Mouse (Mus musculus) neural tube, embryonic 13.5 days (tissue): ENCODE data around the gene Eif3l. TPM values are rescaled to one million over a fixed set of nuclear protein-coding genes. Genes with fewer than 3 reads are reported as not detected.

Source experiments
- polyA plus RNA-seq: library from polyadenylated mRNA; unstranded; fragments of >200 nt; fragmentation: Nextera tagmentation; extraction: Ambion mirVana; gene quantifications from 2 replicates; pipeline ENCODE4 v1.2.1, GENCODE M21; 2015

The Eif3l gene
- polyA plus RNA-seq, 1 experiment from 2014 or later: 185 TPM

Other genes starting within 250 kb of the Eif3l start
- gene Cdc42ep1, start 232.6 kb upstream of the Eif3l start, polyA plus RNA-seq: 11.5 and 13.7 TPM in 2 replicates
- gene Lgals2, start 219.7 kb upstream of the Eif3l start, polyA plus RNA-seq: not detected in 2 replicates
- 44.0 and 51.0 TPM in 2 replicates for gene Gga1, start 198.0 kb upstream of the Eif3l start, polyA plus RNA-seq
- gene Gm49510, start 175.5 kb upstream of the Eif3l start, polyA plus RNA-seq: 0.37 TPM in 1 of 2 replicates, not detected in the other
- gene Sh3bp1, start 175.4 kb upstream of the Eif3l start, polyA plus RNA-seq: 6.2 and 6.8 TPM in 2 replicates
- gene Pdxp, start 161.3 kb upstream of the Eif3l start, polyA plus RNA-seq: 46.3 and 53.6 TPM in 2 replicates
- gene Lgals1, start 148.5 kb upstream of the Eif3l start, polyA plus RNA-seq: 273 and 356 TPM in 2 replicates
- gene Nol12, start 140.2 kb upstream of the Eif3l start, polyA plus RNA-seq: 57.1 and 60.8 TPM in 2 replicates
- 33.4 and 40.1 TPM in 2 replicates for gene Triobp, start 127.5 kb upstream of the Eif3l start, polyA plus RNA-seq
- gene H1f0, start 46.7 kb upstream of the Eif3l start, polyA plus RNA-seq: 275 and 287 TPM in 2 replicates
- gene Galr3, start 33.3 kb upstream of the Eif3l start, polyA plus RNA-seq: not detected in 2 replicates
- 46.5 and 52.9 TPM in 2 replicates for gene Ankrd54, start 12.3 kb upstream of the Eif3l start, polyA plus RNA-seq
- gene Micall1, start 33.7 kb downstream of the Eif3l start, polyA plus RNA-seq: 10.4 and 11.2 TPM in 2 replicates
- gene Polr2f, start 65.8 kb downstream of the Eif3l start, polyA plus RNA-seq: 259 and 278 TPM in 2 replicates
- 12.4 and 13.1 TPM in 2 replicates for gene 1700088E04Rik, start 66.1 kb downstream of the Eif3l start, polyA plus RNA-seq
- gene Sox10, start 90.1 kb downstream of the Eif3l start, polyA plus RNA-seq: 20.4 and 23.5 TPM in 2 replicates
- gene Pick1, start 154.0 kb downstream of the Eif3l start, polyA plus RNA-seq: 75.0 and 88.0 TPM in 2 replicates
- gene Gm49486, start 154.2 kb downstream of the Eif3l start, polyA plus RNA-seq: 1.7 and 2.0 TPM in 2 replicates
- gene Slc16a8, start 179.6 kb downstream of the Eif3l start, polyA plus RNA-seq: 0.43 and 0.50 TPM in 2 replicates
- gene Baiap2l2, start 210.4 kb downstream of the Eif3l start, polyA plus RNA-seq: 2.7 TPM in 2 replicates